Mouse (Mus musculus): ENCODE data around the gene Uba2.

DNA sequence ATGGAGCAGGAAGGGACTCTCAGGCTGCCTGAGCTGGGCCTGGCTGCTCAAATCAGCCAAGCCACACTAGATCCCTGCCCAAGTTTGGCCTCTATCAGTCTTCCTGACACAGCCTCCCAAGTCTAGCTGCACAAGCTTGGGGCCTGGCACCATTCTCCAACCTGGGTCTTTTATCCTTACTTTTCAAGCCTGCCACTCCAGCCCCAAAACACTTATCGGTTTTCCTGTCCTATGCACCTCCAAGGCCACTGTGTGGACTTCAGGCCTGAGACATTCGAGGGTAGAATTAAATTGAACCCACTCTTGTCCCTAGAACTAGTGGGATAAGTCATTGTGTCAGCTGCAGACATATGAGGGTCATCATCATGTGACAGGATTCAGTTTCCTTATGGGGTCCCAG is 69.4 kb downstream of the Uba2 start:
- TF ChIP-seq TAL1 (IDR thresholded peaks at IDR 0.05; ENCODE audit: low read length) = no peak
- TF ChIP-seq GATA1 (IDR thresholded peaks at IDR 0.05; ENCODE audit: low read length) = no peak

All from erythroblast, embryonic 14.5 days (primary cell).